Mouse (Mus musculus) ES-E14 (cell line): ENCODE measurements at regions not wholly inside any gene's neighbourhood (a gene's known extent, or its start where the extent isn't known, plus 50 kb on each side); places are given as distances from the start of the nearest gene placed in this dataset.

Source experiments
- CHD2 ChIP-seq: IDR thresholded peaks from 2 replicates; pipeline ENCODE4 v1.6.1; 2014; ENCODE audit warnings: mild to moderate bottlenecking, low read depth, low read length, inconsistent platforms
- HCFC1 ChIP-seq: IDR thresholded peaks from 2 replicates; pipeline ENCODE4 v1.6.1; 2012; ENCODE audit warnings: low read length, inconsistent platforms, borderline replicate concordance; ENCODE audit not compliant: insufficient read depth
- MAFK ChIP-seq: IDR thresholded peaks from 2 replicates; pipeline ENCODE4 v1.6.1; 2014; ENCODE audit warnings: mild to moderate bottlenecking, low read depth, low read length, inconsistent platforms; ENCODE audit not compliant: insufficient read depth
- ZC3H11A ChIP-seq: IDR thresholded peaks from 2 replicates; pipeline ENCODE4 v1.6.1; 2012; ENCODE audit warnings: low read depth, mild to moderate bottlenecking, inconsistent platforms, low read length, borderline replicate concordance
- ZNF384 ChIP-seq: IDR thresholded peaks from 2 replicates; pipeline ENCODE4 v1.6.1; 2012; ENCODE audit warnings: low read depth, low read length, inconsistent platforms

GRCm38 (mm10) chr12:113402823-113403222 is 86.5 kb upstream of the Adam6b start:
- TF ChIP-seq ZNF384: no peak
- TF ChIP-seq ZC3H11A: no peak
- no peak for TF ChIP-seq HCFC1
- no peak for TF ChIP-seq CHD2
- no peak for TF ChIP-seq MAFK
